Mouse (Mus musculus) small intestine, adult 2 months (tissue): ENCODE measurements around the gene Fam189a1.

Experiments used
- CTCF ChIP-seq: fragments of 200-500 bp; IDR thresholded peaks from 2 replicates; pipeline ENCODE4 v1.5.1; 2012; ENCODE audit warnings: low read depth, mild to moderate bottlenecking, control low read depth, inconsistent platforms, low read length, moderate library complexity, mixed read lengths; ENCODE audit not compliant: insufficient replicate concordance, insufficient read length; ENCODE audit errors: extremely low read depth
- POLR2A ChIP-seq: fragments of 200-500 bp; IDR thresholded peaks from 2 replicates; pipeline ENCODE4 v1.6.1; 2012; ENCODE audit warnings: low read depth, mild to moderate bottlenecking, control low read depth, inconsistent platforms, low read length, moderate library complexity

DNA sequence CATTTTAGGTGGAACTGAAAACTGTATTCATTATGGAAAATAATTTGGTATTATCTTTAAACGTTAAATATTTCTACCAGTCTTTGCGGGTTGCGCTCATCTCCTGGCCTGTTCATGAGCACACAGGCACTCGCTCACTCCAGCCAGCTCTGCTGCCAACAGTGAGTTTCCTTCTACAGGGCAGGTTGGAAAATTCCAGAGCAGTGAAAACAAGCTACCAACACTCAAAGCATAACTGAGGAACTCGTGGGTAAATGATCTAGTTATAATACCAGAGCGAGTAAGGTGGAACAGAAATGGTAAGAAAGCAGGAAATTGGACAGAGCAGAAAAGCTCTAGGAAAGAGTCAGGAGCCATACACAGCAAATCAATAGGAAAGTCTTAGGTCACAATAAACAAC, 360.8 kb downstream of the Fam189a1 start:
- TF ChIP-seq CTCF: no peak
- no peak for TF ChIP-seq POLR2A
